Mouse (Mus musculus) G1E (cell line): ENCODE measurements around the gene C130026I21Rik. TPM values are rescaled to one million over a fixed set of nuclear protein-coding genes. Genes with fewer than 3 reads are reported as not detected.
"Not testable (repeated sequence)": the region's sequence is repeated elsewhere in the genome, so short reads cannot be mapped to it uniquely, and the experiment has no call there.

Experiments
- ATAC-seq: 2 replicates; pipeline ENCODE4 v1.8.0; 2016; ENCODE audit warnings: mild to moderate bottlenecking; ENCODE audit not compliant: insufficient number of reproducible peaks, poor library complexity, low FRiP score, severe bottlenecking; ENCODE audit errors: extremely low read depth
- DNase-seq: peaks from one replicate; pipeline ENCODE4 v3.0.0; 2012; ENCODE audit warnings: low spot score
- H3K27me3 ChIP-seq: 2 replicates; pipeline ENCODE4 v1.6.1; 2012; ENCODE audit warnings: mild to moderate bottlenecking, low read length, inconsistent platforms; ENCODE audit not compliant: insufficient read depth
- H3K36me3 ChIP-seq: replicated peaks from 2 replicates; pipeline ENCODE3; 2012; ENCODE audit warnings: mild to moderate bottlenecking, inconsistent platforms
- H3K4me1 ChIP-seq: 2 replicates; pipeline ENCODE4 v1.6.1; 2012; ENCODE audit warnings: low read depth, low read length, inconsistent platforms, mixed read lengths; ENCODE audit not compliant: insufficient read depth
- H3K4me3 ChIP-seq: 2 replicates; pipeline ENCODE4 v1.5.1; 2012; ENCODE audit warnings: low read depth, mild to moderate bottlenecking, inconsistent platforms, low read length, moderate library complexity, mixed read lengths
- H3K9me3 ChIP-seq: replicated peaks from 2 replicates; pipeline ENCODE4 v1.6.1; 2012; ENCODE audit warnings: inconsistent platforms
- polyA plus RNA-seq: library from polyadenylated mRNA; stranded (reverse); fragments of >175 nt; gene quantifications from 2 replicates; pipeline ENCODE4 v1.2.3, GENCODE M21; 2012
- total RNA-seq, 2 experiments: library from RNA; stranded (forward) in 1 of 2; stranded (reverse) in 1 of 2; fragments of 200-1000 nt in 1 of 2; fragments of >200 nt in 1 of 2; fragmentation: Nextera tagmentation in 1 of 2; gene quantifications; 2 replicates each; pipeline ENCODE4 v1.2.3; 2014 to 2017

Gene C130026I21Rik
- total and polyA plus RNA-seq, 3 experiments = 4.1 TPM; not detected in 2

DNA sequence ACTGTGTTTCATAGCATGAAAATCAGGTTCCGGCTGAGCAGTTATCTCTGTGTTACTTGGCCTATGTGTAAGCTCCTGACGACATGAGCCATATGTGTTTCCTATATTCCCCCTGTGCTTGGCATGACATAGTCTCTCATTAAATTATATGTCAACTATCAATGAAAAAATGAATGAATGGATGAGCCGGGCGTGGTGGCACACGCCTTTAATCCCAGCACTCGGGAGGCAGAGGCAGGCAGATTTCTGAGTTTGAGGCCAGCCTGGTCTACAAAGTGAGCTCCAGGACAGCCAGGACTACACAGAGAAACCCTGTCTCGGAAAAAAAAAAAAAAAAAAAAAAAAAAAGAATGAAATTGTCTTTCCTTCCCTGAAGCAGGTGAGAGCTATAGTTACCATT, 171.3 kb downstream of the C130026I21Rik start:
- not testable (repeated sequence) for DNase-seq

GRCm38 (mm10) chr1:85093011-85093572, 177.3 kb downstream of the C130026I21Rik start:
- H3K9me3 ChIP-seq, ATAC-seq, H3K27me3 ChIP-seq, H3K4me3 ChIP-seq, H3K4me1 ChIP-seq, H3K36me3 ChIP-seq, DNase-seq: not testable (repeated sequence)

More for the DNA sequence above, 171.3 kb downstream of the C130026I21Rik start:
- ATAC-seq, H3K4me1 ChIP-seq, H3K36me3 ChIP-seq, H3K4me3 ChIP-seq, H3K27me3 ChIP-seq: not testable (repeated sequence)
- peaks cover 12% of the 10 kb centered on the region for H3K9me3 ChIP-seq

- not testable (repeated sequence) for H3K4me1 ChIP-seq, H3K36me3 ChIP-seq, DNase-seq, H3K27me3 ChIP-seq, H3K9me3 ChIP-seq, ATAC-seq, H3K4me3 ChIP-seq
Observed at GRCm38 (mm10) chr1:85092169-85092568, 178.2 kb downstream of the C130026I21Rik start.

- DNase-seq, H3K4me1 ChIP-seq, H3K36me3 ChIP-seq, ATAC-seq, H3K9me3 ChIP-seq, H3K4me3 ChIP-seq, H3K27me3 ChIP-seq: not testable (repeated sequence)
Observed at GRCm38 (mm10) chr1:85086211-85086610, 184.2 kb downstream of the C130026I21Rik start.

DNA sequence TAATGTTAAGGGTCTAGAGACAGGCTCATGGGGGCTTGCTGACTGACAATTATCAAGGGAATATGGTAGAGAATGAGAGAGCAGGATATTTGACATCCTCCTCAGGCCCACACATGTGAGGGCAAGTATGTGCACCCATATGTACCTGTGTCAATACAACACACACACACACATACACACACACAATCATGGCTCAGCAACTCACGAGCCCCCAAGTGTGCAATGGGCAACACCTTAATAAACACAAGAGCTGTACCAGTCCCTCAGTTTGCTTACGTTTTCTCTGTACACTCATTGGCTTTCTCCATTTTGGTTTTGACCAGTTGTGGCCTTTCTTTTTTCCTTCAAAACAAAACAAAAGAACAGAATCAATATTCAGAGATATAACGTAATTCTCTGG, 185.6 kb downstream of the C130026I21Rik start:
- not testable (repeated sequence) for H3K9me3 ChIP-seq, H3K36me3 ChIP-seq, H3K4me1 ChIP-seq, H3K27me3 ChIP-seq, ATAC-seq, DNase-seq, H3K4me3 ChIP-seq

DNA sequence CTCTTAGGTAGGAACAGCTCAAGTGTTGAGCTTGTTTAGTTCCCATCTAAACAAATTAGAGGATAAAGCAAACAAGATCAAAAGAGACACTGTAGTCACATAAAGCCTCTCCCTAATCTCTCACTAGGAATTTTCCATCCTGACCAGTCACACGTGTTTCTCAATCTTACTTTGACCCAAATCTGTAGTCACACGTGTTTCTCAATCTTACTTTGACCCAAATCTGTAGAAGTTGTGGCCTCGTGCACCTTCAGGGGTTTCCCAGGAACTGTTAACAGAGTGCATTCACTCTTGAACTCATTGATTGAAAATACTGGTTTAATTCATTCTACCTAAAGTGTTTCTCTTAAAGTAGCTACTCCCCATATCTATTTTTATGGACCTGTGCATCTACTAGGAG, 197.3 kb downstream of the C130026I21Rik start:
- not testable (repeated sequence) for H3K27me3 ChIP-seq, DNase-seq, ATAC-seq, H3K9me3 ChIP-seq, H3K36me3 ChIP-seq, H3K4me1 ChIP-seq, H3K4me3 ChIP-seq

- not testable (repeated sequence) for DNase-seq, H3K27me3 ChIP-seq, H3K9me3 ChIP-seq
Observed at GRCm38 (mm10) chr1:85071690-85072089, 198.7 kb downstream of the C130026I21Rik start.

GRCm38 (mm10) chr1:85035801-85036200, 234.6 kb downstream of the C130026I21Rik start:
- not testable (repeated sequence) for H3K4me1 ChIP-seq, H3K27me3 ChIP-seq, DNase-seq, H3K4me3 ChIP-seq, H3K36me3 ChIP-seq, H3K9me3 ChIP-seq, ATAC-seq

More at GRCm38 (mm10) chr1:85071690-85072089, 198.7 kb downstream of the C130026I21Rik start:
- H3K4me3 ChIP-seq, H3K4me1 ChIP-seq, H3K36me3 ChIP-seq, ATAC-seq: not testable (repeated sequence)

DNA sequence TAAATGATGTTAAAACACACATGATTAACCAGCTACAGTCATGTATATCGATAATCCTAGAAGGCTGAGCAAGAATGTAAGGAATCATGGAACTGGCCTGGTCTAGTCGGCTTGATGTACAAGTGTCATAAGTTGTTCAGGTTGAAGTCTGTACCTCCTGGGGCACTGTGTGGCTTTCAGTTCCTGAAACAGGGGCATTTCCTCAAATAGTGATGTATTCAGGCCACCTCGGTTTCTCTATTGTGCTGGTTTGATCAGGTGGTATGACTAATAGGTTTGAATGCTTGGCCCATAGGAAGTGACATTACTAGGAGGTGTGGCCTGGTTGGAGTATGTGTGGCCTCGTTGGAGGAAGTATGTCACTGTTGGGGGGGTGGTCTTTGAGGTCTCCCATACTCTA, 236.0 kb downstream of the C130026I21Rik start:
- H3K27me3 ChIP-seq, ATAC-seq, H3K4me1 ChIP-seq, DNase-seq, H3K36me3 ChIP-seq, H3K9me3 ChIP-seq, H3K4me3 ChIP-seq: not testable (repeated sequence)

GRCm38 (mm10) chr1:85033616-85034015, 236.8 kb downstream of the C130026I21Rik start:
- not testable (repeated sequence) for H3K9me3 ChIP-seq, H3K4me1 ChIP-seq, H3K4me3 ChIP-seq, H3K36me3 ChIP-seq, DNase-seq, ATAC-seq, H3K27me3 ChIP-seq

- H3K27me3 ChIP-seq, H3K9me3 ChIP-seq, H3K4me1 ChIP-seq, H3K4me3 ChIP-seq, H3K36me3 ChIP-seq, DNase-seq, ATAC-seq: not testable (repeated sequence)
Observed at GRCm38 (mm10) chr1:85030211-85030610, 240.2 kb downstream of the C130026I21Rik start.

- not testable (repeated sequence) for DNase-seq, H3K27me3 ChIP-seq
Observed at GRCm38 (mm10) chr1:85011933-85012332, 258.4 kb downstream of the C130026I21Rik start.

More at GRCm38 (mm10) chr1:85011933-85012332, 258.4 kb downstream of the C130026I21Rik start:
- not testable (repeated sequence) for H3K4me1 ChIP-seq, H3K4me3 ChIP-seq, ATAC-seq, H3K36me3 ChIP-seq, H3K9me3 ChIP-seq
